Mouse (Mus musculus) liver, embryonic 11.5 days (tissue): ENCODE measurements around the gene Ptprj. TPM values are rescaled to one million over a fixed set of nuclear protein-coding genes. Genes with fewer than 3 reads are reported as not detected.
"Not testable (repeated sequence)": the region's sequence is repeated elsewhere in the genome, so short reads cannot be mapped to it uniquely, and the experiment has no call there.

ENCODE experiments used
- ATAC-seq: fragments of 200-750 bp; cut with Nextera tagmentation; replicated peaks from 2 replicates; pipeline ENCODE4 v1.8.0; 2017; ENCODE audit warnings: moderate number of reproducible peaks, mild to moderate bottlenecking, moderate TSS enrichment, moderate library complexity; ENCODE audit not compliant: low FRiP score
- DNase-seq: peaks from one replicate; pipeline ENCODE4 v3.0.0-alpha.2; 2017; ENCODE audit warnings: low spot score
- H3K27ac ChIP-seq: fragments of 300-500 bp; sonication (generic); 2 replicates; pipeline ENCODE4 v1.5.1; 2014; ENCODE audit warnings: mild to moderate bottlenecking, low read depth, low read length, control low read depth
- H3K27me3 ChIP-seq: fragments of 300-500 bp; sonication (generic); replicated peaks from 2 replicates; pipeline ENCODE4 v1.6.1; 2014; ENCODE audit warnings: low read length, mixed read lengths; ENCODE audit not compliant: control insufficient read depth, insufficient read depth
- H3K36me3 ChIP-seq: fragments of 300-500 bp; sonication (generic); 2 replicates; pipeline ENCODE4 v1.6.1; 2014; ENCODE audit warnings: mild to moderate bottlenecking, low read length, moderate library complexity, mixed read lengths; ENCODE audit not compliant: control insufficient read depth, insufficient read depth
- H3K4me1 ChIP-seq: fragments of 300-500 bp; sonication (generic); replicated peaks from 2 replicates; pipeline ENCODE4 v1.6.1; 2014; ENCODE audit warnings: low read length, mixed read lengths; ENCODE audit not compliant: control insufficient read depth, insufficient read depth
- H3K4me2 ChIP-seq: fragments of 300-500 bp; sonication (generic); 2 replicates; pipeline ENCODE4 v1.6.1; 2014; ENCODE audit warnings: mild to moderate bottlenecking, control low read depth, moderate library complexity
- H3K4me3 ChIP-seq: fragments of 300-500 bp; sonication (generic); 2 replicates; pipeline ENCODE4 v1.5.1; 2014; ENCODE audit warnings: low read depth, low read length, control low read depth
- H3K9ac ChIP-seq: fragments of 300-500 bp; sonication (generic); 2 replicates; pipeline ENCODE4 v1.6.1; 2014; ENCODE audit warnings: low read depth, low read length, control low read depth
- H3K9me3 ChIP-seq: fragments of 300-500 bp; sonication (generic); 2 replicates; pipeline ENCODE4 v1.6.1; 2016; ENCODE audit warnings: low read length, inconsistent platforms, mixed read lengths; ENCODE audit not compliant: control insufficient read depth
- WGBS: fragments of 180-500 bp; shearing (Covaris S2); extraction: QIAGEN DNeasy Blood & Tissue Kit; methylation state at CpG from one replicate; pipeline ENCODE4 v1.1.7; 2014; 5-methylcytosine and 5-hydroxymethylcytosine counted together
- polyA plus RNA-seq: library from polyadenylated mRNA; unstranded; fragments of >200 nt; fragmentation: Nextera tagmentation; extraction: Ambion mirVana; gene quantifications from 2 replicates; pipeline ENCODE4 v1.2.1, GENCODE M21; 2014

Ptprj gene
- polyA plus RNA-seq, 1 experiment from 2014 or later, result 5.1 TPM

DNA sequence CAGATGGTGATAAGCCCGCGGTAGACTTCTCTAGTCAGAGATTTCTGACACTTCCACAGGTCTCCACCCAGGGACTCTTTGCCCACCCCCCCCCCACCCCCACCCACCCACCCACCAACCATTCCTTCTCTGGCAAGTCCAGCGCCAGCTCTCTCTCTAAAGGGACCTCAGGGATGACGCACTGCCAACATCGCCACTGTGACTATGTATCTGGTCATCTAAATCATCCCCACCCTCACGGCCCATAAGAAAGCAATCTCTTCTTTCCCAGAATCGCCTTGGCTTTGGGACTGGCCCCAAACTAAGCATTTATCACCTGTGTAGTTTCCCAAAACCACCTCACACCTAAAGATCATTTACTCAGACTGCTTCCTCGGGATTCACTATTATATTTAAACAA lies 5.9 kb downstream of the Ptprj start:
- H3K4me2 ChIP-seq, result peak overlapping the region; percentile 55
- peak overlapping the region; percentile 22; the same call in 1 of the 2 replicates for H3K4me3 ChIP-seq
- no peak for ATAC-seq
- no peak for DNase-seq
- H3K9ac ChIP-seq, result no peak overlapping the region
- H3K27me3 ChIP-seq, result no peaks in the 10 kb centered on the region
- H3K36me3 ChIP-seq, result no peaks in the 10 kb centered on the region
- H3K4me1 ChIP-seq, result peaks cover 27% of the 10 kb centered on the region
- H3K9me3 ChIP-seq, result no peaks in the 10 kb centered on the region
- no peak overlapping the region for H3K27ac ChIP-seq
- 29% methylated on average over 8 of the region's 8 CpGs for WGBS

DNA sequence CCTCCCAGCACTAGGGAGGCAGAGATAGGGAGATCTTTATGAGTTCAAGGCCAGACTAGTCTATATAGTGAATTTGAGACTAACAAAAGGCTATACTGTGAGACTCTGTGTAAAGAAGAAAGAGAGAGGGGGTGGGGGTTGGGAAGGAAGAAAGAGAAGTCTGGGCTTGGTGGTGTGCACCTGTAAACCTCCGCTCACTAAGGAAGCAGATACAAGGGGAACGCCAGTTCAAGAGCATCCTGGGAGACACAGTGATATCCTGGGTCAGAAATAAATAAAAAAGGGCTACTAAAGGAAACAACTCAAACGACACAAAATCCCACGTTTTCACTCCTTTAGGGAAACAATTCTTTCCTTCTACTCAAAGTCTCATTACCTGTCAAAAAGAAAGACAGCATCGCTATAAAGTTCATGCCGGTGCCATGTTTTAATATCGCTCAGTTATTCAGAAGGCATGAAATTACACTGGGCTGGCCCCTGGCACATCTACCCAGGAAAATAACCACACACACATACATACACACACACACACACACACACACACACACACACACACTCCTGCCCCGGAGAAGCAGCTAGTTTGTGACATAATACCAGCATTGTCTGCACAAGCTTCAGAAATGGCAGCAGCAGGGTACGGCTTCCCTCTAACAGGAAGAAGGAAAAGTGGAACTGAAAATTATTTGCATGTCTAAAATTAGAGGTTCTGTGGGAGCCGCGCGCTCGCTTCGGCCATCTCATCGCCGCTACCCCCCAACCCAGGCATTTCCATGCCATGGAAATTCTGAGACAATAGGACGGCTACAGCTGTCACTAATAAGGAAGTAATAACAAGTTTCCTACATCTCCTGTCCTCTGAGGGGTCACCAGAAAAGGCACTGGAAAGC lies 6.6 kb downstream of the Ptprj start:
- ATAC-seq (no peak), DNase-seq (peak; percentile 29)
- Histone ChIP-seq H3K27me3 (no peaks in the 10 kb centered on the region), H3K4me1 (peaks cover 27% of the 10 kb centered on the region), H3K27ac (no peak overlapping the region; the same call in 1 of the 2 replicates), H3K9me3 (no peaks in the 10 kb centered on the region), H3K4me3 (peak overlapping the region; percentile 22; the same call in 1 of the 2 replicates), H3K9ac (peak overlapping the region; percentile 3; the same call in 1 of the 2 replicates), H3K4me2 (peak overlapping the region; percentile 55), H3K36me3 (no peaks in the 10 kb centered on the region)
- WGBS, result 54% methylated on average over 17 of the region's 17 CpGs

DNA sequence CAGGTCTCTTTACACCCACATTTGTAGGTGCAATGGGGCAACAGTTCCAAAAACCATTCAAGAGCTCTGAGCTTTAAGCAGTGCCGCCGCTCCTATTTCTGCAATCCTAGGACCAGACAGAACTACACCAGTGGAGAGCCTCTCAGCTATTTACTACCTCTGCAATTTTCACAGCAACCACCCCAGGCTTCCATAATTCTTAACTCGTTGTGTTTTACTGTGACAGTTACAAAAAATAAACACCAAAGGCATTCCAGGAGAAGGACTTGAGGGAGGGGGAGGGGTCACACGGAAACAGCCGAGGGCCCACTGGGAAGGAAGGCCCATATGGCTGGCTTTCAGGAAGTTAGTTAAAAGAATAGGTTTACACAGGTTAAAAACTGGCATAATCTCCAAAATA lies 8.3 kb downstream of the Ptprj start:
- WGBS, result 61% methylated on average over 5 of the region's 5 CpGs
- ATAC-seq (no peak), DNase-seq (peak; percentile 27)
- Histone ChIP-seq H3K4me1 (peaks cover 29% of the 10 kb centered on the region), H3K4me3 (no peak overlapping the region), H3K9me3 (no peaks in the 10 kb centered on the region), H3K36me3 (no peaks in the 10 kb centered on the region), H3K27ac (no peak overlapping the region), H3K9ac (no peak overlapping the region), H3K4me2 (no peak overlapping the region), H3K27me3 (no peaks in the 10 kb centered on the region)

DNA sequence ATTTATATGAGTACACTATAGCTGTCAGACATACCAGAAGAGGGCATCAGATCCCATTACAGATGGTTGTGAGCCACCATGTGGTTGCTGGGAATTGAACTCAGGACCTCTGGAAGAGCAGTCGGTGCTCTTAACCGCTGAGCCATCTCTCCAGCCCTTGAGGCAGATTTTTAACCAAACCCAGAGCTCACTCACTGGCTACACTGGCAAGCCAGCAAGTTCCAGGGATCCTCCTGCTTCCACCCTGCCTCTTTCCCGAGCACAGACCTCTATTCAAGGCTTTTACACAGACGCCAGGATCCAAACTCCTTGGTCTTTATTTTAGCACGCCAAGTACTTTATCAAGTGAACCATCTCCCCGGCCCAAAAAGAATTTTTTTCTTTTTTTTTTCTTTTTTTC lies 9.0 kb downstream of the Ptprj start:
- not testable (repeated sequence) for H3K9me3 ChIP-seq, H3K27ac ChIP-seq, H3K4me2 ChIP-seq, H3K4me3 ChIP-seq, H3K27me3 ChIP-seq, H3K9ac ChIP-seq, H3K36me3 ChIP-seq, ATAC-seq
- WGBS, result 87% methylated on average over 6 of the region's 6 CpGs
- peak; percentile 15 for DNase-seq
- H3K4me1 ChIP-seq, result peaks cover 34% of the 10 kb centered on the region

DNA sequence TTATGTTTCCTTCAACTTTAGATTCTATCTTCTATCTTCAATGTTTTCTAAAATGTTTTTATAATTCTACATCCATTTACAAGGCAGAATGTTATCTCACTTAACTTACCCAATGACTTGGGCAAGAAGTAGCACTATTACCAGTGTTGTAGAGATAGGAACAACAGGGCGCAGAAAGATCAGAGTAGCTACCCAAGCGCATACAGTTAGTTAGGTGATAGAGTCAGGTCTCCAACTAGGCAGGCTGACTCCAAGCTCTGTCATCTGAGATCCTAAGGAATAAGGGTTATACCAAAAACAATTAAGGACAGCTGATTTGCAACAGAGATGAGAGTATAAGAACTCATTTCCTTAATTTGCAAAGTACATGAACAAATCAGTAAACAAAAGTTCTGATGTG lies 9.6 kb downstream of the Ptprj start:
- no peak for ATAC-seq
- no peak overlapping the region for H3K4me2 ChIP-seq
- DNase-seq, result peak; percentile 7
- no peak overlapping the region for H3K9ac ChIP-seq
- peaks cover 38% of the 10 kb centered on the region for H3K4me1 ChIP-seq
- no peak overlapping the region for H3K4me3 ChIP-seq
- H3K27ac ChIP-seq, result no peak overlapping the region
- no peaks in the 10 kb centered on the region for H3K36me3 ChIP-seq
- no peaks in the 10 kb centered on the region for H3K9me3 ChIP-seq
- no peaks in the 10 kb centered on the region for H3K27me3 ChIP-seq
- 69% methylated on average over 2 of the region's 2 CpGs for WGBS

DNA sequence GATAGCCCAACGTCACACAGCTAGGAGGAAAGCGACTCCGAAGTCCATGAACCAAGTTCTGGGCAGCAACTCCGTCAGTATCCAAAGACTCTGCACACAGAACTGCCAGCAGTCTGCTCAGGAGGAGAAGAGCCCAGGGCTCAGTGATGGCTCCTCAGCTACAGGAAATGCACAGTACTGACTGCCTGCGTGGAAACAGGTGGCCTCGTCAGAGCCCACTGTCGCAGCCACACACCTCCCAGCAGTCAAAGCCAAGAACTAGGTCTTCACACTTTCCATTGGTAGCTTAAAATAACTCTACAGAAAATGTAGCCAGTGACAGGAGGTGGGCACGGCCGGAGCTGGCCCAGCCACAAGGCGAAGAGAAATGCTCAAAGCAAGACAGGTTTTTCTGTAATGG lies 10.2 kb downstream of the Ptprj start:
- no peak overlapping the region for H3K4me3 ChIP-seq
- H3K36me3 ChIP-seq, result no peaks in the 10 kb centered on the region
- DNase-seq, result no peak
- no peak for ATAC-seq
- no peak overlapping the region for H3K4me2 ChIP-seq
- H3K9ac ChIP-seq, result no peak overlapping the region
- no peaks in the 10 kb centered on the region for H3K27me3 ChIP-seq
- H3K4me1 ChIP-seq, result peaks cover 40% of the 10 kb centered on the region
- no peak overlapping the region for H3K27ac ChIP-seq
- H3K9me3 ChIP-seq, result no peaks in the 10 kb centered on the region
- WGBS, result 81% methylated on average over 10 of the region's 10 CpGs

DNA sequence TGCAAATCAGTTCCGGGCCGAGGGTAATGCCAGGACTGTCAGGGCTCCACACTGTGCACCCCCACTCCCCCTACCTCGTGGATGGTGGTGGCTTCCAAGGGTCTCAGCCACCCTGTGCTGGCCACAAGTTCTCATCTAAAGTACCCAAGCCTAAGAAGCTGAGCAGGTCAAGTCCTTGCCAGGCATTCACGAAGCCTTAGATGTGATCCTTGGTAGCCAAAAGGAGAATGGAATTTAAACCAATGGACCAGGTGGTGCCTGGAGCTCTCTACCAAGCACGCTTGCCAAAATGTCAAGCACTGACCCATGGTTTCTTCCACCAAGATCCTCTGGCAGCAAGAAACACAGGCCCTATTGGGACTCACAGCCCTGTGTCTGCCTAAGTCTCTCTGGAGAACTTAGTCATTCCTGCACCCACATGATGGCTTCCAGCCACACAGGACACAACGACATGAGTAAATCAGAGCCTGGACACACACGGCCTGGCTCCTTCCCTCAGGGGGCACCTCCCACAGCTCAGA lies 11.4 kb downstream of the Ptprj start:
- no peak overlapping the region for H3K4me2 ChIP-seq
- H3K9me3 ChIP-seq, result no peaks in the 10 kb centered on the region
- H3K27me3 ChIP-seq, result no peaks in the 10 kb centered on the region
- no peak overlapping the region for H3K27ac ChIP-seq
- H3K9ac ChIP-seq, result no peak overlapping the region
- peaks cover 40% of the 10 kb centered on the region for H3K4me1 ChIP-seq
- no peaks in the 10 kb centered on the region for H3K36me3 ChIP-seq
- WGBS, result 84% methylated on average over 7 of the region's 7 CpGs
- no peak overlapping the region for H3K4me3 ChIP-seq
- no peak for DNase-seq
- ATAC-seq, result no peak

DNA sequence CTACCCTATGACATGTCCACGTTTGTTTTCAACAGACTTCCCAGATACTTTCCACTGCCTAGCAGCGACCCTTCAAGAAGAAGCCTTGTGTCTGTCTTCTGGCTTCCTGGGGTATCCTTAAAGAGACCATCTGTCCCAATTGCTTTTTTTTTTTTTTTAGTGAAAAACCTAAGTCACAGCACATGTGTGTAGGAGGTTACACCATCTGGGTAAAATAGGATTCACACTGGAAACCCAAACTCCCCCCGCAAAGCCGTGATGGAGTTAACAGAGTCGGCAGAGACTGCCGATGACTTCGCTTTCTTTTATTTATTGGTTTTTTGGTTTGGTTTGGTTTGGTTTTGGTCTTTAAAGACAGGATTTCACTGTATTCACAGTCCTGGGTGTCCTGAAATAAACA lies 12.4 kb downstream of the Ptprj start:
- H3K4me1 ChIP-seq, result peaks cover 44% of the 10 kb centered on the region

More for the DNA sequence above, 12.4 kb downstream of the Ptprj start:
- no peaks in the 10 kb centered on the region for H3K36me3 ChIP-seq
- ATAC-seq (no peak), DNase-seq (no peak)
- H3K9me3 ChIP-seq, result no peaks in the 10 kb centered on the region
- WGBS, result 88% methylated on average over 7 of the region's 7 CpGs
- H3K4me2 ChIP-seq, result no peak overlapping the region
- H3K27me3 ChIP-seq, result no peaks in the 10 kb centered on the region
- H3K4me3 ChIP-seq, result no peak overlapping the region
- no peak overlapping the region for H3K27ac ChIP-seq
- no peak overlapping the region for H3K9ac ChIP-seq
